Mouse (Mus musculus) midbrain, embryonic 14.5 days (tissue): Measurements from ENCODE around the gene Rims1. TPM values are rescaled to one million over a fixed set of nuclear protein-coding genes. Genes with fewer than 3 reads are reported as not detected.

ENCODE experiments used
- ATAC-seq: fragments of 200-750 bp; cut with Nextera tagmentation; 2 replicates; pipeline ENCODE4 v1.8.0; 2017; ENCODE audit warnings: moderate number of reproducible peaks, moderate library complexity; ENCODE audit not compliant: low FRiP score, low TSS enrichment
- DNase-seq: peaks from one replicate; pipeline ENCODE4 v3.0.0-alpha.2; 2015
- H3K27ac ChIP-seq: fragments of 300-500 bp; sonication (generic); replicated peaks from 2 replicates; pipeline ENCODE4 v1.5.1; 2014; ENCODE audit warnings: mild to moderate bottlenecking, low read depth, low read length, moderate library complexity
- H3K27me3 ChIP-seq: fragments of 300-500 bp; sonication (generic); 2 replicates; pipeline ENCODE4 v1.6.1; 2014; ENCODE audit warnings: low read length, control low read depth, mixed read lengths; ENCODE audit not compliant: control insufficient read depth, insufficient read depth
- H3K36me3 ChIP-seq: fragments of 300-500 bp; sonication (generic); 2 replicates; pipeline ENCODE4 v1.6.1; 2014; ENCODE audit warnings: low read length, control low read depth; ENCODE audit not compliant: control insufficient read depth, insufficient read depth
- H3K4me1 ChIP-seq: fragments of 300-500 bp; sonication (generic); 2 replicates; pipeline ENCODE4 v1.6.1; 2014; ENCODE audit warnings: mild to moderate bottlenecking, antibody characterized with exemption, low read length, control low read depth; ENCODE audit not compliant: control insufficient read depth, insufficient read depth
- H3K4me2 ChIP-seq: fragments of 300-500 bp; sonication (generic); 2 replicates; pipeline ENCODE4 v1.6.1; 2014; ENCODE audit warnings: mild to moderate bottlenecking, low read length, moderate library complexity
- H3K4me3 ChIP-seq: fragments of 300-500 bp; sonication (generic); replicated peaks from 2 replicates; pipeline ENCODE4 v1.5.1; 2014; ENCODE audit warnings: low read depth, low read length
- H3K9ac ChIP-seq: fragments of 300-500 bp; sonication (generic); replicated peaks from 2 replicates; pipeline ENCODE4 v1.6.1; 2014; ENCODE audit warnings: mild to moderate bottlenecking, low read length, moderate library complexity
- H3K9me3 ChIP-seq: fragments of 300-500 bp; sonication (generic); 2 replicates; pipeline ENCODE4 v1.6.1; 2016; ENCODE audit warnings: low read length, control low read depth, mixed read lengths; ENCODE audit not compliant: control insufficient read depth
- WGBS: fragments of 180-500 bp; shearing (Covaris S2); extraction: QIAGEN DNeasy Blood & Tissue Kit; methylation state at CpG from one replicate; pipeline ENCODE4 v1.1.7; 2014; 5-methylcytosine and 5-hydroxymethylcytosine counted together
- polyA plus RNA-seq: library from polyadenylated mRNA; unstranded; fragments of >200 nt; fragmentation: Nextera tagmentation; extraction: Ambion mirVana; gene quantifications from 2 replicates; pipeline ENCODE4 v1.2.1, GENCODE M21; 2014

Gene Rims1
- polyA plus RNA-seq, 1 experiment from 2014 or later = 17.1 TPM

- Histone ChIP-seq H3K4me2 (no peak overlapping the region), H3K27ac (no peak overlapping the region), H3K9me3 (no peaks in the 10 kb centered on the region), H3K36me3 (no peaks in the 10 kb centered on the region), H3K9ac (no peak overlapping the region), H3K4me3 (no peak overlapping the region), H3K4me1 (no peaks in the 10 kb centered on the region), H3K27me3 (no peaks in the 10 kb centered on the region)
- ATAC-seq (no peak), DNase-seq (no peak)
- 86% methylated on average over 4 of the region's 4 CpGs for WGBS
Observed at GRCm38 (mm10) chr1:22728207-22728606, 77.6 kb downstream of the Rims1 start.

DNA sequence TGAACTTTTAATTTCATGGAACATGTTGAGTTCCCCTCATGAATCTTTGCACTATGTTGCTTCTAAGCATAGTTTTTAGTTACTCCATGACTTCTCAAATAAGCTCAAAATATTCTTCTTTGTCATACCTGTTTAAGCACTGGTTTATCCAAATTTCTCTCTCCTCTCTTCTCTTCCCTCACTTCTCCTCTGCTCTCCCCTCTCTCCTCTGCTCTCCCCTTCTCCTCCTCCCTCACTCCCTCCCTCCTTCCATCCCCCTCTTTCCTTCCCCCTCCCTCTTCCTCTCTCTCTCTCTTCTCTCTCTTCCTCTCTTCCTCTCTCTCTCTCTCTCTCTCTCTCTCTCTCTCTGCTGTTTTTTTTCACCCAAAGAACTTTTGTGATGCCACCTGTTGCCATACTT, 84.1 kb downstream of the Rims1 start:
- Histone ChIP-seq H3K4me3 (no peak overlapping the region), H3K9me3 (no peaks in the 10 kb centered on the region), H3K27ac (no peak overlapping the region), H3K9ac (no peak overlapping the region), H3K36me3 (no peaks in the 10 kb centered on the region), H3K4me1 (no peaks in the 10 kb centered on the region), H3K27me3 (no peaks in the 10 kb centered on the region), H3K4me2 (no peak overlapping the region)
- DNase-seq (no peak), ATAC-seq (no peak)

DNA sequence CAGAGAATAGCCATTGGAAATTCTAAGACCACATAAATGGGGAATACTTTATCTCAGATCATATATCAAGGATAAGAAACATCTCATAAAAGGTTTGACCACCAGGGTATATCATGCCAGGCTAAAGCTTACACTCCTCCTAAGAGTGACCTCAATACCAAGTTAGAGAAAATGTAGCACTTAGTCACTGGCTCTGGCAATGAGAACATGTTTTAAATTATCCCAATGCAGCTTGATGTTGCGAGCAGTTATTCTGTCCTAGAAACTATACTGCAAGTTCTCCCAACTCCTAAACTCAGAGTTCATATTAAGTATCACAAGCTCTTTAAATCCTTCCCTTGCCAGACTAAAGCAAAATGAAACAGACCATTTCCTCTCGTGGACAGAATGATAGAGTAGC, 85.1 kb downstream of the Rims1 start:
- Histone ChIP-seq H3K36me3 (no peaks in the 10 kb centered on the region), H3K4me2 (no peak overlapping the region), H3K4me3 (no peak overlapping the region), H3K9ac (no peak overlapping the region), H3K27me3 (no peaks in the 10 kb centered on the region), H3K9me3 (no peaks in the 10 kb centered on the region), H3K4me1 (no peaks in the 10 kb centered on the region), H3K27ac (no peak overlapping the region)
- no peak for DNase-seq
- ATAC-seq = no peak
- WGBS = 79% methylated on average over 2 of the region's 2 CpGs

GRCm38 (mm10) chr1:22709461-22709860, 96.3 kb downstream of the Rims1 start:
- no peak for DNase-seq
- WGBS = 52% methylated on average over 2 of the region's 2 CpGs

GRCm38 (mm10) chr1:22695046-22695445, 110.7 kb downstream of the Rims1 start:
- Histone ChIP-seq H3K27me3 (no peaks in the 10 kb centered on the region), H3K4me3 (no peak overlapping the region), H3K27ac (no peak overlapping the region), H3K9me3 (no peaks in the 10 kb centered on the region), H3K4me1 (0 out of 2 replicates have a peak, but pooled peaks cover 2% of the 10 kb centered on the region), H3K4me2 (no peak overlapping the region), H3K9ac (no peak overlapping the region), H3K36me3 (no peaks in the 10 kb centered on the region)
- DNase-seq (no peak), ATAC-seq (no peak)
- WGBS = 45% methylated on average over 1 of the region's 1 CpGs

More at GRCm38 (mm10) chr1:22709461-22709860, 96.3 kb downstream of the Rims1 start:
- no peaks in the 10 kb centered on the region for H3K36me3 ChIP-seq
- ATAC-seq = no peak
- H3K4me3 ChIP-seq = no peak overlapping the region
- H3K4me2 ChIP-seq = no peak overlapping the region
- no peak overlapping the region for H3K27ac ChIP-seq
- H3K9me3 ChIP-seq = no peaks in the 10 kb centered on the region
- no peaks in the 10 kb centered on the region for H3K27me3 ChIP-seq
- H3K9ac ChIP-seq = no peak overlapping the region
- no peaks in the 10 kb centered on the region for H3K4me1 ChIP-seq

GRCm38 (mm10) chr1:22694514-22694913, 111.3 kb downstream of the Rims1 start:
- Histone ChIP-seq H3K4me2 (no peak overlapping the region), H3K27ac (no peak overlapping the region), H3K9ac (no peak overlapping the region), H3K27me3 (no peaks in the 10 kb centered on the region), H3K9me3 (no peaks in the 10 kb centered on the region), H3K36me3 (no peaks in the 10 kb centered on the region), H3K4me3 (no peak overlapping the region), H3K4me1 (0 out of 2 replicates have a peak, but pooled peaks cover 2% of the 10 kb centered on the region)
- whole genome bisulfite sequencing = 87% methylated on average over 2 of the region's 2 CpGs
- DNase-seq (no peak), ATAC-seq (no peak)

DNA sequence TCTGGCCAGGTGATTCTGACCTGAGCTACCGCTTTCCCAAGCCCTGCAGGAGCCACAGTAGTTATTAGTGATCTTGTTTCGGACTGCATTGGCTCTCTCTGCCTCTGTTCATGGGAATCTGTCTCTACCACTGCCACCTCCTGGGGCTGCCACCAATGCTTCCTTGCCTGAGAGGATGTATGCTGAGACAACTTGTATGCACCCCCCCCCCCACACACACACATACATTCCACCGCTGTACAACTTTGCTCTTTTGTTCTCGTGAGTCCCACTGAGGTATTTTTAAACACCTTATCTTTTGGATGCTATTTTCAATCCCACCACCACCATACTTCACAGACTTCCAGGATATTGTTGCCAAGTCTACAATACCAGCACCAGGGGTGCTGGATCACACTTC, 122.3 kb downstream of the Rims1 start:
- no peaks in the 10 kb centered on the region for H3K27me3 ChIP-seq
- 87% methylated on average over 4 of the region's 4 CpGs for WGBS
- no peak overlapping the region for H3K9ac ChIP-seq
- DNase-seq (no peak), ATAC-seq (no peak)
- H3K4me1 ChIP-seq = no peaks in the 10 kb centered on the region
- no peak overlapping the region for H3K4me3 ChIP-seq
- no peak overlapping the region for H3K4me2 ChIP-seq
- H3K9me3 ChIP-seq = no peaks in the 10 kb centered on the region
- H3K36me3 ChIP-seq = no peaks in the 10 kb centered on the region
- no peak overlapping the region for H3K27ac ChIP-seq

GRCm38 (mm10) chr1:22664196-22664595, 141.6 kb downstream of the Rims1 start:
- WGBS = 77% methylated on average over 6 of the region's 6 CpGs
- H3K4me3 ChIP-seq = no peak overlapping the region
- H3K27me3 ChIP-seq = no peaks in the 10 kb centered on the region
- no peak for ATAC-seq
- no peaks in the 10 kb centered on the region for H3K9me3 ChIP-seq
- no peaks in the 10 kb centered on the region for H3K4me1 ChIP-seq
- DNase-seq = no peak
- no peaks in the 10 kb centered on the region for H3K36me3 ChIP-seq
- H3K4me2 ChIP-seq = no peak overlapping the region
- no peak overlapping the region for H3K27ac ChIP-seq
- H3K9ac ChIP-seq = no peak overlapping the region

GRCm38 (mm10) chr1:22661825-22662224, 144.0 kb downstream of the Rims1 start:
- WGBS = 86% methylated on average over 3 of the region's 3 CpGs
- ATAC-seq = no peak

More at GRCm38 (mm10) chr1:22661825-22662224, 144.0 kb downstream of the Rims1 start:
- Histone ChIP-seq H3K27ac (no peak overlapping the region), H3K9me3 (no peaks in the 10 kb centered on the region), H3K27me3 (no peaks in the 10 kb centered on the region), H3K9ac (no peak overlapping the region), H3K36me3 (no peaks in the 10 kb centered on the region), H3K4me3 (no peak overlapping the region), H3K4me2 (no peak overlapping the region), H3K4me1 (no peaks in the 10 kb centered on the region)
- no peak for DNase-seq
